Comparison of ENCODE assay signal across 28 mouse cellular contexts in the genomic region with DNA sequence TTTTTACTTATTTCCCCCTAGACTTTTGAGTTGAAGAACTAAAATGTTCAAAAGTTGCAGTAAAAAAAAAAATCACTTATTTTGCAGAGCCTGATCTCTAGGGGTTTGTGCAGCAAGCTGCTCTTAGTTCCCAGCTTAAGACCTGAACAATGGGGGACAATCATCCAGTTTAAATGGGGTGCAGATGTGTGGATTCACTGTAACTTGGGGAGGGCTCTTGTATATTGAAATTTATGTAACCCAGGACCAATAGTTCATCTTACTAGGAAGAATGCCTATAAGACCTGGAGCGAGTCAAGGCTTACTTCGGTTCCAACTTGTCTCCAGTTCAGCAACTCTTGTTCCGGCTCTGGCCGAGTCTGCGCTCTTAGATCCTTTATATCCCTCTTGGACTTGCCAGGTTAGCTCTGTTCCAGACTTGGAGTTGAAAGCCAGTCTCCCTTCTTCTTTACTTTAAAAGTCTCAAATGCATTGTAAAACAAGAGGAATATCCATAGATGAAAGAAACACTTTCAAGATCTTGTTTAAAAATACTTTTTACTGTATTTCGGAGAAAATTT.
"Had no signal": no experiment of that assay in that cellular context is flagged by ENCODE, and none has a peak within 500 bp of the region (broad histone marks: within the 10 kb centered on the region; RNA-seq: fewer than 3 reads in every experiment).

No protein-coding gene starts in this region.

- DNase-seq: gastrocnemius, postnatal 14 days; gastrocnemius, postnatal 36 days; heart, adult 11 months; heart, adult 2 months; heart, postnatal 4 days; kidney, adult 18-20 months; kidney, adult 8-10 months; kidney, postnatal 10 days; kidney, postnatal 25 days; kidney, postnatal 4 days; layer of hippocampus, adult 9-11 months; layer of hippocampus, postnatal 36 days; left cerebral cortex, postnatal 4 days; liver, embryonic 13.5 days; liver, postnatal 0 days had no signal

- ATAC-seq: hindbrain, embryonic 16.5 days; inflammation-experienced regulatory T-cells, adult 6 months; intestine, embryonic 15.5 days; intestine, postnatal 0 days; liver, postnatal 0 days had no signal

- H3K27ac ChIP-seq: heart, adult 2 months; heart, embryonic 13.5 days; heart, embryonic 15.5 days; hindbrain, embryonic 10.5 days; hindbrain, embryonic 12.5 days; hindbrain, embryonic 14.5 days; intestine, embryonic 15.5 days; layer of hippocampus, adult 2 months; limb, embryonic 12.5 days; liver, embryonic 13.5 days; liver, embryonic 15.5 days had no signal

- H3K9ac ChIP-seq: heart, embryonic 13.5 days; heart, embryonic 15.5 days; hindbrain, embryonic 12.5 days; hindbrain, embryonic 14.5 days; intestine, embryonic 15.5 days; limb, embryonic 12.5 days; liver, embryonic 13.5 days; liver, embryonic 15.5 days; liver, postnatal 0 days had no signal

- H3K27me3 ChIP-seq: heart, embryonic 13.5 days; heart, embryonic 15.5 days; hindbrain, embryonic 12.5 days; intestine, embryonic 15.5 days; limb, embryonic 12.5 days; liver, embryonic 13.5 days; liver, embryonic 15.5 days had no signal

- H3K4me3 ChIP-seq: heart, adult 2 months; heart, embryonic 13.5 days; heart, embryonic 15.5 days; hindbrain, embryonic 10.5 days; hindbrain, embryonic 12.5 days; intestine, embryonic 15.5 days; layer of hippocampus, adult 2 months; limb, embryonic 12.5 days; liver, embryonic 13.5 days; liver, embryonic 15.5 days had no signal

- H3K9me3 ChIP-seq: heart, embryonic 13.5 days; heart, embryonic 15.5 days; hindbrain, embryonic 10.5 days; hindbrain, embryonic 12.5 days; intestine, embryonic 15.5 days; limb, embryonic 12.5 days; liver, embryonic 13.5 days; liver, embryonic 15.5 days had no signal

- H3K4me2 ChIP-seq: heart, embryonic 11.5 days; heart, embryonic 13.5 days; heart, embryonic 15.5 days; hindbrain, embryonic 12.5 days; hindbrain, embryonic 14.5 days; intestine, embryonic 15.5 days; limb, embryonic 12.5 days; liver, embryonic 13.5 days; liver, embryonic 15.5 days had no signal

- H3K36me3 ChIP-seq: heart, embryonic 13.5 days; heart, embryonic 15.5 days; hindbrain, embryonic 10.5 days; hindbrain, embryonic 12.5 days; intestine, embryonic 15.5 days; limb, embryonic 12.5 days; liver, embryonic 13.5 days; liver, embryonic 15.5 days had no signal

- H3K4me1 ChIP-seq: heart, embryonic 13.5 days; heart, embryonic 15.5 days; hindbrain, embryonic 10.5 days; hindbrain, embryonic 12.5 days; intestine, embryonic 15.5 days; liver, embryonic 13.5 days; liver, embryonic 15.5 days had no signal
